Mouse (Mus musculus) megakaryocyte-erythroid progenitor cell, adult 5-6 weeks (primary cell): ENCODE measurements around the gene Sipa1l1. TPM values are rescaled to one million over a fixed set of nuclear protein-coding genes. Genes with fewer than 3 reads are reported as not detected.

Experiments
- ATAC-seq: replicated peaks from 2 replicates; pipeline ENCODE4 v1.8.0; 2016; ENCODE audit warnings: mild to moderate bottlenecking, inconsistent platforms; ENCODE audit not compliant: severe bottlenecking, poor library complexity, low FRiP score, low TSS enrichment
- total RNA-seq, 2 experiments: library from RNA; stranded (forward) in 1 of 2; stranded (reverse) in 1 of 2; fragments of 200-1000, 215-1000 nt in 1 of 2; fragments of >200 nt in 1 of 2; fragmentation: Nextera tagmentation in 1 of 2; gene quantifications; 2 replicates each; pipeline ENCODE4 v1.2.3; 2014 to 2017

Sipa1l1 gene
- total RNA-seq, 2 experiments from 2014 or later = 26.9 to 47.1 TPM

DNA sequence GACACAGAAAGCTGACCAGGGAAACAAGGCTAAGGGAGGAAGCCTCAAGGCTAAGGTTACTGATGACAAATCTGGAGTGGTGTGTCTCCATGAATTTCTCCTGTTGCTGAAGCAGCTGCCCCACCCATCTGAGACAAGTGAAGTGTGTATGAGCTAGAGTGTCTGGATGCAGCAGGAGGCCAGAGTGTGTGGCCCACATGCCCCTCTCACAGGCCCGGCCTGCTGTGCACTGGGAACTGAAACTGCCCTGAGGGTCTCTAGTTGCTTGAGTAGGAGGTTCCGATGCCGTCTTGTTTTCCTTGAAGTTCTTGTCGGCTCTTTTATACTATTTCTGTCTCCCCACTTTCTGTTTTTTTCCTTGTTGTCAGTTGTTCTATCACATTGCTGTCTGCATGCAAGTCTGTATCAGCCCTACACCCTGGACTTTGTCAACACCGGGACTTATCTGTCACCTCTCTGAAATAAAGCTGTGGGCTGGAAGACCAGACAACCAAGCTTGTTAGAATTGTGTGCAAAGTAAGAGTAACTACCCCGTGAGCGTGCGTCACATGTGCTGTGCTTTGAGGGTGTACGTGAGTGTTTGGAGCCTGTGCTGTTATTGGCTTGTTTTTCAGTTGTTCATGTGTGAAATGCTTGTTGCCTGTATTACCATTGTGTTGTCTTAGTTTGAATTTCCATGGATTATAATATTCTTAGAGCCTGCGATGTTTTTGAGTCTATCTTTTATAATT, 186.5 kb downstream of the Sipa1l1 start:
- ATAC-seq = no peak

DNA sequence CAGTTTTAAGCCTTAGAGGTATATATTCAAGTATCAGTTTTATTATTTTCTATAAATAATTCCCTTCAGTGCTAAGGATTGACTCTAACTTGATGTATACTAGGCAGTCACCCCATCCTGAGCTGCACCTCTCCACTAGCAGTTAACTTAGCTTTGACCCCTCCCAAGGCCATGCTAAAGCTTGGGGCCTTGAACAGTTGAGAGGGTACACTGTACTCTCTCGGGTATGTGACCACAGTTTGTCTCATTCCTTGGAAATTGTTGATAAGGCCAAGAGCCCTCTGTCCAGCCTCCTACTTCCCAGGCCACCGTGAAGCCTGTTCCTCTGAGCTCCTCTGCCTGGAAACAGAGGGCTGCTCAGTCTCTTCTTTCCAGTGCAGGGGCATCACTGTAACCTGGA, 187.4 kb downstream of the Sipa1l1 start:
- ATAC-seq = no peak

DNA sequence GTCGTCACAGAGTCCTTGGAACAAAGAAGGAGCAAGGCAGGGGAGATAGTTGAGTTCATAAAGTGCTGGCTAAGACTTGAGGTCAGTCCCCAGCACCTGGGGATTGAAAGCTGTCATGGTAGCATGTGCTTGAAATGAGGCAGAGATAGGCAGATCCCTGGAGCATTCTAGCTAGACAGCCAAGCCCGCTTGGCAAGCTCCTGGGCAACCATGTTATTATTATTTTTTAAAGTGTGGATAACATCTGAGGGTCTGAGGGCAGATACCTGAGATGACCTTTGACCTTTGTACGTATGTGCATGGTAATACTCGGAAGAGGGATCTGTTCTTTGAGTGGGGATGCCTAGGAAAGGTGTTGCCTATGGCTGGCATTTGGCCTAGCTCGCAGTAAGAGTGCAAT, 188.3 kb downstream of the Sipa1l1 start:
- ATAC-seq = no peak

DNA sequence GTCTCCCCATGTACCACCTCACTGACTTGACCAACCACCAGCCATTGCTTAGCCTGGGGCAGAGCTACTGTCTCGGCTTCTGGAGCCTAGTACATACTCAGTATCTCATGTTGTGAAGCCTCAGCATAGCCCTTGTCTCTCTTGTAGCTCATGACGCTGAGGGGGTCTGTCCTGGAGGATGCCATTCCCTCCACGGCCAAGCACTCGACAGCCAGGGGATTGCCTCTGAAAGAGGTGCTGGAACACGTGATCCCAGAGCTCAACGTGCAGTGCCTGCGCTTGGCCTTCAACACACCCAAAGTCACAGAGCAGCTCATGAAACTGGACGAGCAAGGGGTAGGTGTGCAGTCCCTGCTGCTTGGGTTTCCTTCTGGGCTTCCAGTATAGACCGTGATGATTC, 193.7 kb downstream of the Sipa1l1 start:
- ATAC-seq = no peak

- no peak for ATAC-seq
These were observed 195.1 kb downstream of the Sipa1l1 start for GRCm38 (mm10) chr12:82364186-82364585.

- no peak for ATAC-seq
These were observed 196.3 kb downstream of the Sipa1l1 start for GRCm38 (mm10) chr12:82365276-82365875.

DNA sequence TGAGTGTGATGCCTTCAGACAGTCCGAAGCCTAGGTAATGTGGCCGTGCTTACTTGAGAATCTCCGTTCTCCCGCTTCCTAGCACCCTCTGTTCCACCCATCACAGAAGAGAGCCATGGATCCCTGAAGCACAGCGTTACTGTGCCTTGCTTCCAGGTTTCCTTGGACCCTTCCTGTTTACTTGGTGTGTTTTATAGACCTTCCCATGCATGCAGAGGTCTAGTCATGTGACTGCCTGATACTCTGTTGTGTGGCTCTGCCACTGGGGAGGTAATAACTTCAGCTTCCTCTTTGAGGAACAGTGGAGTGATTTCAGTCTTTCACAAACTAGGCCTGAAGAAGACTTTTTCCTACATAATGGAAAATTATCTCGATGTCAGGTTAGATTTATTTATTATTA, 197.6 kb downstream of the Sipa1l1 start:
- ATAC-seq = no peak

- ATAC-seq = no peak
These were observed 198.2 kb downstream of the Sipa1l1 start for GRCm38 (mm10) chr12:82367345-82367744.

- ATAC-seq = no peak
These were observed 198.9 kb downstream of the Sipa1l1 start for GRCm38 (mm10) chr12:82367986-82368385.

- peak; percentile 81 for ATAC-seq
These were observed 200.5 kb downstream of the Sipa1l1 start for GRCm38 (mm10) chr12:82369402-82370160.

GRCm38 (mm10) chr12:82371266-82371665, 202.1 kb downstream of the Sipa1l1 start:
- ATAC-seq = no peak

- ATAC-seq = no peak
These were observed 204.9 kb downstream of the Sipa1l1 start for GRCm38 (mm10) chr12:82374020-82374419.

DNA sequence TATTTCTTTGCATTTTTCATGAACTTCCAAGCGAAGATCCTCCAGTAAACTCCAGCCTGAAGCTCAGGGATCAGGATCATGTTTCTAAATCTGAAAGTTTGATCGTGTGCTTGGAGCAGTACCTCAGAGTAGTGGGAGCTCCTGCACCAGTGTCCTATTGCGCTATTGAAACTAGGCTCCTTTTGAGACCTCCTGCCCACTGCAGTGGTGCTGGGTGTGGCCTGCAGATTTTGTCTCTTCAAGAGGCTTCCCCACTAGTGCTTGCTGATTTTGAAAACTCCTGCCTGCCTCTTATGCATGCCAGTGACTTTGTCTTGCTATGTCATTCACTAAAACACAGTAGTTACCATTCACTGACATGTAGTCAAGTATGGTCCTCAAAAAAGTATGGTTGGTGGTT, 213.8 kb downstream of the Sipa1l1 start:
- ATAC-seq = no peak

DNA sequence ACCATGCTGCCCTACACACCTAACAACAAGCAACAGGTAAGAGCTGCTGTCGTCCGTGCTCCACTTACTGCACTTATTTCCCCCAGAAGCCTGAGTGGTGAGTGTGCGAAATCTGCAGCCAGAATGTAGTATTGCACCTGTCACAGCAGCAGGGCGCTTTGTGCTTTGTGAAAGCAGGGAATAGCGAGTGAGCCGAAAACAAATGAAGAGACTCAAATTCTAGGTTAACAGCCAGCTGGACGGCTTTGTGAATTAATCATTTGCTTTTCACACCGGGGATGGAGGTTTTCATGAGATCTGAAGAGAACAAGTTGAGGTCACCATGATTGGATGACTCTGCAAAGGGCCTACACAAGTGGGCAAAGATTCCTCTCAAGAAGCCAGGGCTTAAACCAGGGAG, 215.6 kb downstream of the Sipa1l1 start:
- ATAC-seq = no peak

GRCm38 (mm10) chr12:82387042-82387441, 217.9 kb downstream of the Sipa1l1 start:
- ATAC-seq = no peak

DNA sequence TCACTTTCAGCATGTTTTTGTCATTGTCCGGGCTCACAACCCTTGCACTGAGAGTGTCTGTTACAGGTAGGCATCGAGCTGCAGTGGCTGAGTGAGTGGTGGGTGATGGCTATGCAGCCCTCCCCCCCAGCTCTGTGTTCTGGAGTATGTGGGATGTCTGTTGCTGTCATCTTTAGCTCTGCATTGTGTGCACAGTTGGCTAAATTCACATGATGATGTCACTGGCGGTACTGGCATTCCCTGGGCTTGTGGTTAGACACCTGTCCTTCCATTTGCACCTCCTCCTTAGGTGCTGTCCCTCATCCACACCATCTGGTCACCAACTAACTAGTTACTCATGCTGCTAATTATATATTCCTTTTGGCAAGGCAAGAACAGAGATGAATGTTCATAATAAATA, 218.5 kb downstream of the Sipa1l1 start:
- ATAC-seq = no peak

- ATAC-seq = no peak
These were observed 219.0 kb downstream of the Sipa1l1 start for GRCm38 (mm10) chr12:82388144-82388543.

DNA sequence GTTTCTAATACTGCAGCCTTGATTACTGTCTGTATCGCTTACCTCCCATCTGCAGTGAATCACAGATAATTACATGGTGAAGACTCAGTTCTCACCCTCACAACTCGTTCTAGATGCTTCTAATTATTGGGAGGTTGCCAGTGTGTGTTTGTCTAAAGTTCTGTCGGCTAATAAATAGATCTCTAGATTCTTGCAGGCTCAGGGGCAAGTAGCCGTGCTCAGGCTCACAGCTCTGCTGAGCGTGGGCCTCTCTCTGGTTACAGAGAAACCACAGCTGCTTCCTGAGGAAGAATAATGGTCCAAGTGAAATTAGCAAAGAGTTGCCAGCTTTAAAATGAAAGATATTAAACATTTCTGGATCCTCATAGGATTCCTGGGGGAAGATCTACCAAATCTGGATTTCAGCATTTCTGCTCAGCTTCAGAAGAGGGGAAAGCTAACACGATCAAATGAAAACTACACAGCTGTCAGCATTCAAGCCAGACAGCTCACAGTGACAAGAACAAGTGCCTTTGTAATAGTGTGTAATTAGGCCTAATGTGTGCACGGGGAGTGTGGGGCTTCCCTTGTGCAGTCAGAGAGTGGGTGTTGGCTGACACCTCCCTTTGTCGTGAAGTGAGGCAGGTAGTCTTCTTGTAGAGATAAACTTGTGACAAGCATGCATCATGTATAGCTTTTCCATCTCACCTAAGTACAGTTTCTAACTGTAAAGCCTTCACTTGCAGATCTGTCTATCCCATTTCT, 225.2 kb downstream of the Sipa1l1 start:
- ATAC-seq = no peak

GRCm38 (mm10) chr12:82395194-82395593, 226.1 kb downstream of the Sipa1l1 start:
- no peak for ATAC-seq

DNA sequence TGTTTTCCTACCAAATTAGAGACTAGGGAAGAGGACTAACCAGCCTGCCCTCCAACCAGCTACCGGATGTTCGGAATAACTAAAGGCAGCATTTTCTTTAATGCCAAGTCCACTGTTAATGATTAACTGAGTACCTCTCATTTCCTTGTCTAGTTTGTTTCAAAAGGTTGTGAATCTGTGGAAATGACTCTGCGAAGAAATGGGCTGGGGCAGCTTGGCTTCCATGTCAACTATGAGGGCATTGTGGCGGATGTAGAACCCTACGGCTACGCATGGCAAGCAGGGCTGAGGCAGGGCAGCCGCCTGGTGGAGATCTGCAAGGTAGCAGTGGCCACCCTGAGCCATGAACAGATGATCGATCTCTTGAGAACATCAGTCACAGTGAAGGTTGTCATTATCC, 228.1 kb downstream of the Sipa1l1 start:
- ATAC-seq = no peak
